In genomic region chr4:44641831-44642587, GRCm38 (mm10) we compare ENCODE assay signal across 14 mouse cellular contexts.
DNase-seq lines count a peak whose midpoint lies in the region; ATAC-seq lines count a peak whose summit lies in the region.
"Had no signal": no experiment of that assay in that cellular context is flagged by ENCODE, and none has a peak within 500 bp of the region (broad histone marks: within the 10 kb centered on the region; RNA-seq: fewer than 3 reads in every experiment).

No protein-coding gene starts in this region.

- H3K27ac ChIP-seq in forebrain, embryonic 14.5 days (ENCODE audit: low read depth, low read length): no peak overlapping the region
- H3K27ac ChIP-seq in forebrain, embryonic 10.5 days: no peak overlapping the region
- peak overlapping the region; percentile 30 for H3K27ac ChIP-seq in hindbrain, embryonic 13.5 days
- H3K27ac ChIP-seq in midbrain, embryonic 12.5 days (replicated peaks): peak overlapping the region; percentile 10; the same call in 1 of the 2 replicates
- H3K27ac ChIP-seq in neural tube, embryonic 15.5 days (replicated peaks): no peak overlapping the region
- H3K27ac ChIP-seq in liver, embryonic 11.5 days (ENCODE audit: low read depth, low read length): no peak overlapping the region

- H3K4me3 ChIP-seq in forebrain, embryonic 14.5 days (ENCODE audit: low read depth, low read length): no peak overlapping the region
- no peak overlapping the region for H3K4me3 ChIP-seq in forebrain, embryonic 10.5 days
- H3K4me3 ChIP-seq in hindbrain, embryonic 13.5 days: no peak overlapping the region
- H3K4me3 ChIP-seq in midbrain, embryonic 12.5 days: no peak overlapping the region
- no peak overlapping the region for H3K4me3 ChIP-seq in neural tube, embryonic 15.5 days (replicated peaks)
- H3K4me3 ChIP-seq in liver, embryonic 11.5 days (ENCODE audit: low read depth, low read length): no peak overlapping the region

- H3K9me3 ChIP-seq in forebrain, embryonic 14.5 days (replicated peaks; ENCODE audit: control insufficient read depth, low read length): no peaks in the 10 kb centered on the region
- H3K9me3 ChIP-seq in forebrain, embryonic 10.5 days: peaks cover 3% of the 10 kb centered on the region; the same call in 1 of the 2 replicates
- no peaks in the 10 kb centered on the region for H3K9me3 ChIP-seq in hindbrain, embryonic 13.5 days
- no peaks in the 10 kb centered on the region for H3K9me3 ChIP-seq in midbrain, embryonic 12.5 days
- no peaks in the 10 kb centered on the region for H3K9me3 ChIP-seq in neural tube, embryonic 15.5 days (replicated peaks)
- H3K9me3 ChIP-seq in liver, embryonic 11.5 days (ENCODE audit: control insufficient read depth, low read length): no peaks in the 10 kb centered on the region

- H3K9ac ChIP-seq in forebrain, embryonic 14.5 days (ENCODE audit: low read length): no peak overlapping the region
- H3K9ac ChIP-seq in hindbrain, embryonic 13.5 days: no peak overlapping the region
- no peak overlapping the region for H3K9ac ChIP-seq in midbrain, embryonic 12.5 days (replicated peaks)
- no peak overlapping the region for H3K9ac ChIP-seq in neural tube, embryonic 15.5 days (replicated peaks)
- H3K9ac ChIP-seq in liver, embryonic 11.5 days (ENCODE audit: low read depth, low read length): no peak overlapping the region
- H3K9ac ChIP-seq: liver, postnatal 0 days had no signal

- WGBS in forebrain, embryonic 14.5 days: 18% methylated on average over 12 of the region's 12 CpGs
- WGBS in forebrain, embryonic 10.5 days: 33% methylated on average over 12 of the region's 12 CpGs
- WGBS in hindbrain, embryonic 13.5 days: 27% methylated on average over 12 of the region's 12 CpGs
- WGBS in midbrain, embryonic 12.5 days: 41% methylated on average over 12 of the region's 12 CpGs
- 19% methylated on average over 12 of the region's 12 CpGs for WGBS in neural tube, embryonic 15.5 days
- WGBS in liver, embryonic 11.5 days: 60% methylated on average over 12 of the region's 12 CpGs

- no peak for ATAC-seq in forebrain, embryonic 14.5 days
- ATAC-seq in hindbrain, embryonic 13.5 days (ENCODE audit: low FRiP score): peak; percentile 36; the same call in 1 of the 2 replicates
- no peak; the same call in 1 of the 2 replicates for ATAC-seq in midbrain, embryonic 12.5 days (ENCODE audit: low FRiP score, low read depth)
- peak; percentile 67; the same call in 1 of the 2 replicates for ATAC-seq in neural tube, embryonic 15.5 days (ENCODE audit: low FRiP score)
- ATAC-seq in liver, embryonic 11.5 days (replicated peaks; ENCODE audit: low FRiP score): no peak
- ATAC-seq: liver, postnatal 0 days had no signal

- H3K4me1 ChIP-seq in forebrain, embryonic 14.5 days (ENCODE audit: control insufficient read depth, insufficient read depth, low read length): no peaks in the 10 kb centered on the region
- H3K4me1 ChIP-seq in forebrain, embryonic 10.5 days: peaks cover 15% of the 10 kb centered on the region
- H3K4me1 ChIP-seq in hindbrain, embryonic 13.5 days (replicated peaks): peaks cover 20% of the 10 kb centered on the region
- 0 out of 2 replicates have a peak, but pooled peaks cover 4% of the 10 kb centered on the region for H3K4me1 ChIP-seq in midbrain, embryonic 12.5 days
- H3K4me1 ChIP-seq in neural tube, embryonic 15.5 days: peaks cover 19% of the 10 kb centered on the region
- H3K4me1 ChIP-seq in liver, embryonic 11.5 days (replicated peaks; ENCODE audit: control insufficient read depth, insufficient read depth, low read length): no peaks in the 10 kb centered on the region

- H3K27me3 ChIP-seq in forebrain, embryonic 14.5 days (replicated peaks; ENCODE audit: control insufficient read depth, insufficient read depth, low read length): no peaks in the 10 kb centered on the region
- peaks cover 81% of the 10 kb centered on the region for H3K27me3 ChIP-seq in forebrain, embryonic 10.5 days (ENCODE audit: poor library complexity, severe bottlenecking)
- H3K27me3 ChIP-seq in hindbrain, embryonic 13.5 days: peaks cover 13% of the 10 kb centered on the region; the same call in 1 of the 2 replicates
- H3K27me3 ChIP-seq in midbrain, embryonic 12.5 days: no peaks in the 10 kb centered on the region; the same call in 1 of the 2 replicates
- peaks cover 13% of the 10 kb centered on the region for H3K27me3 ChIP-seq in neural tube, embryonic 15.5 days (replicated peaks)
- H3K27me3 ChIP-seq in liver, embryonic 11.5 days (replicated peaks; ENCODE audit: control insufficient read depth, insufficient read depth, low read length): no peaks in the 10 kb centered on the region

- H3K4me2 ChIP-seq in forebrain, embryonic 14.5 days (ENCODE audit: low read length): no peak overlapping the region
- no peak overlapping the region for H3K4me2 ChIP-seq in hindbrain, embryonic 13.5 days
- no peak overlapping the region for H3K4me2 ChIP-seq in midbrain, embryonic 12.5 days (replicated peaks)
- H3K4me2 ChIP-seq in neural tube, embryonic 15.5 days: no peak overlapping the region
- H3K4me2 ChIP-seq in liver, embryonic 11.5 days: no peak overlapping the region

- no peaks in the 10 kb centered on the region for H3K36me3 ChIP-seq in forebrain, embryonic 14.5 days (ENCODE audit: control insufficient read depth, insufficient read depth, low read length)
- H3K36me3 ChIP-seq in forebrain, embryonic 10.5 days (replicated peaks): no peaks in the 10 kb centered on the region
- H3K36me3 ChIP-seq in hindbrain, embryonic 13.5 days: no peaks in the 10 kb centered on the region
- H3K36me3 ChIP-seq in midbrain, embryonic 12.5 days: no peaks in the 10 kb centered on the region
- H3K36me3 ChIP-seq in neural tube, embryonic 15.5 days: no peaks in the 10 kb centered on the region
- H3K36me3 ChIP-seq in liver, embryonic 11.5 days (ENCODE audit: control insufficient read depth, insufficient read depth, low read length): no peaks in the 10 kb centered on the region

- DNase-seq in forebrain, embryonic 14.5 days (ENCODE audit: low spot score): peak; percentile 19
- DNase-seq in forebrain, embryonic 10.5 days (ENCODE audit: extremely low spot score, low spot score): no peak
- no peak for DNase-seq in MN1 (ENCODE audit: low spot score)
- DNase-seq in liver, embryonic 11.5 days (ENCODE audit: low spot score): no peak
- no peak for DNase-seq in spleen, postnatal 36 days (ENCODE audit: low spot score in 2 of 2)
- DNase-seq: adrenal gland, postnatal 10 days; cerebellum, adult 9-10 months; kidney, adult 8-10 months; liver, postnatal 0 days; right cerebral cortex, postnatal 14 days; thymus, adult 2 months had no signal

Comparison
In these comparisons a context has a peak if more than half of its experiments do, and no peak if none do; other contexts are left out.
1. ATAC-seq: peak in hindbrain, embryonic 13.5 days (single experiment) and neural tube, embryonic 15.5 days (single experiment); none in forebrain, embryonic 14.5 days (single experiment), midbrain, embryonic 12.5 days (single experiment) and liver, embryonic 11.5 days (single experiment).
2. H3K27ac ChIP-seq: peak in hindbrain, embryonic 13.5 days (single experiment) and midbrain, embryonic 12.5 days (single experiment); none in forebrain, embryonic 14.5 days (single experiment), forebrain, embryonic 10.5 days (single experiment), neural tube, embryonic 15.5 days (single experiment) and liver, embryonic 11.5 days (single experiment).